Mouse (Mus musculus) ovary, adult 18-20 months (tissue): Measurements from ENCODE around the gene Cldn20.
A peak's percentile ranks its signal among the peaks of the same experiment; 100 is the strongest.

Experiments
- DNase-seq: peaks from one replicate; pipeline ENCODE4 v3.0.0; 2022; ENCODE audit warnings: low spot score, mixed read lengths

Gene Cldn20

DNA sequence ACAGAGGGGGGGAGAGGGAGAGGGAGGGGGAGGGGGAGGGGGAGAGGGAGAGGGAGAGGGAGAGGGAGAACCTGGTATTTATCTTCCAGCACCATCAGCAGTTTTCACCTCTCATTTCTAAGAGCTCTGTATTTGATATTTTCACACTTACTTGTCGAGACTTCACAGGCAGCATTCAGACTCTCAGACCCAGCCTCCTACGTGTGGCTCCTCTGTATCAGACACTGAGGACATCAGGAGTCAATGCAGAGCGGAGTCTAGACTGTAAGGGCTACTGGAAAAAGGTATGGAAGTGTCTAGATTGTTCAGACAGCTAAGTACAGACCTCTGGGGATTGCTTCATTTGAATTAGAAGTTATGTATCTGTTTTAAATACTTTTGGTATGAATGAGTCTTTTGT lies 2.8 kb upstream of the Cldn20 start:
- DNase-seq, result no peak

DNA sequence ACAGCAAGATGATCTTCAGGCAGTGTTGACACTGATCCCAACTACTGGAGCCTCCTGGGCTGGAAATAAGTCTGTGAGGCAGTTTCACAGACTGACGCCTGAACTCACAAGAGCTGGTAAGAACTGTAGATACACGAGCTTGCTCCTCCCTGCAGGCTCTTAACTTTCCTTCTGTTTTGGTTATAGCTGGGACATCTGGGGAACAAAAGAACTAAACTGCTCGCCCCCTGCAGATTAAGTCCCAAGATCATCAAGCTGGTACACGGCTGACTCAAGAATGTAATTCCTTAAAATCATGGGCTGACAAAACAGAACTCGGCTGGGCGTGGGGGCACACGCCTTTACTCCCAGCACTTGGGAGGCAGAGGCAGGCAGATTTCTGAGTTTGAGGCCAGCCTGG lies 1.8 kb upstream of the Cldn20 start:
- DNase-seq, result no peak

DNA sequence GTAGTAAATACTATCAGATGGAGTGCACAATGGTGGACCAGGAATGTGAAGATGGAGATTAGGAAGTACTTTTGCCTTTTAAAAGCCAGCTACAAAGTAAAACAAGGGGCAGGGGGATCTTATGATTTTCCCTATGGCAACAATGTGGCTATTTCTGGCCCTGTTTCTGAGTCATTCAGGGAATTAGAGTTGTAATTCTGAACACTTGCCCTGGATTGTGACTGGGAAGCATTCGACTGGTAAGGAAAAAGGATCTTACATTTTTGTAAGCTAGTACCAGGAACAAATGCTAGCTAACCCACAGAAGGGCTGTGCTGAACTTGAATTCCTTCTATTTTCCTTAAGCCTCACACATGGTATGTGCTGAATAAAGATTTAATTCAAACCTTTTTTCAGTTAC lies 713 bp upstream of the Cldn20 start:
- DNase-seq, result no peak

DNA sequence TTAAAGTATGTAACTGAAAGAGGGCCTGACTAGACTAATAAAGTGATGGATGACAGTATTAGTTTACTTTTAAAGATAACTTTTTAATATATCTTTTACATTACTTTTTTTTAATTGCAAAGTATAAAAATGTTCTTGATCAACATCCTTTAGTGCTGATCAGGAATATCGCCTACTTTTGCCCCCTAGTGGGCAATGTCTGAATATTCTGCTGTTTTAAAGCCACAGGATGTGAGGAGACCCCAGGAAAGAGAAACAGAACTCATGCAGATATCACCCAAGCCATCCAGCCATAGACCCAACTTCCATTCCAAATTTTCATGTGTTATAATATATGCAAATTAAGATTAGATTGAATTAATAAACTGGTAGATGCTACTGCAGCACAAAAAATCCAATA lies 1.1 kb downstream of the Cldn20 start:
- DNase-seq, result no peak

DNA sequence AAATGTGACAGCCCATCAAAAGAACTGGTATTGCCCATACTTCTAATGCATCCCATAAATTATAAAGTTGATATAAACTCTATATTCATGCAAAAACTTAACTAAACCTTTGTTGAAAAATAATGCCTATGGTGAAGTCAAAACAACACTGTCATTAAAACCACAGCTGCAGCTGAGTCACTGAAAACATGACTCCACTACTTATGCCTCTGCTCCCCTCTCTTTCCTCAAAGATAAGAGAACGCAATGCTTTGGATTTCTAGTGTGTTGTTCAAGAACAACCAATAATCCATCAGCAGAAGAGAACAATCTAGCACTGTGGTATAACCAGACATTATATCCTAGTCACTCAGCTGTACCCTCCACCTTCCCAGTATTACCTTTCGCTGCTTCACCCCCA lies 8.0 kb downstream of the Cldn20 start:
- no peak for DNase-seq

DNA sequence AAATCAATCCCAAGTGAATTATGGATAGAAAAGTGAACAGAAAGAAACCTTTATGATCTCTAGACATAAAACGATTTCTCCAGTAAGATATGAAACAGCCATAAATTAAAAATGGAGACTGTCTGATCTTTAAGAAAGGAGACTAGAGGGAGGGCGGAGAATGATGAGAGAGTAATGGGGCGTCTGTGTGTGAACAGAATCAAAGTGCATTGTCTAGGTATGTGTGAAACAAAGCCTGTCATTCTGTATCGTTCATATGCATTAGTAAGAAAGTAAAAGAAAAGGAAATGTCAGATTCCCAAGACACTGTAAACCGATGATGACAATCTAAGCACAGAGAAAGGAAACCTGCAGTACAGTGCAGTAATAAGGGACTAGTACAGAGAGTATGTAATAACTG lies 8.7 kb downstream of the Cldn20 start:
- DNase-seq, result no peak

DNA sequence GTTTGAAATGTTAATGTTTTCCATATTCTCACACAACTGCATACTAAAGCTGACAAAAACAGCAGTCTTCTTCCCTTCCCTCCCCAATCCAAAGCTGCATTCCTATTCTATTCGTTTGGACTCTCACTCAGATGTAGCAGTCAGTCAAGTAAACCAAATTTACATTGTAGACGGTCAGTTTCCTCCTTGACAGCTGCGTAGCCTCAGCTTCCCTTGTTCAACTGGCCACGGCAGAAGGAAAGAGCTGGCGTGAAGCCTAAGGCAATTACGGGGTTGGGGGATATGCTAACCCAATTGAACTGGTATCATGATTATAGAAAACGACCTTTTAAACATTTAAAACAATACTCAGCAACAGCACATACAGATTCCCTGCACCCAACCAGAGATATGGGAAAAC lies 15.4 kb downstream of the Cldn20 start:
- no peak for DNase-seq

DNA sequence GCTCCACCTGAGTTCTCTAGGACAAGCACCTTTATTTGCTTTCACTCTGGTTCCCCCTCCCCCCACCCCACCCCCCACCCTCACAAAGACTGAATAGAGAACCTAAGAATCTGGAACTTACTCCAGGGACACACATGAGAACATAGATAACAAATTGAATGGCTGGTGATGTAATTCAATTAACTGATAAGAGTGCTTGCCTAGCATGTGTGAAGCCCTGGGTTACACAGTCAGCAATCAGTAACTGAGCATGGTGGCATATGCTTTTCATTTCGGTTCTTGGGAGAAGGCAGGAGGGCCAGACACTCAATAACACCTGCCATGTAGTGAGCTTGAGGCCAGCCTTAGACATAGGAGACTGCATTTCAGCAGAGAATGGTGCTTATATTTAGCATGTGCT lies 23.9 kb downstream of the Cldn20 start:
- no peak for DNase-seq

DNA sequence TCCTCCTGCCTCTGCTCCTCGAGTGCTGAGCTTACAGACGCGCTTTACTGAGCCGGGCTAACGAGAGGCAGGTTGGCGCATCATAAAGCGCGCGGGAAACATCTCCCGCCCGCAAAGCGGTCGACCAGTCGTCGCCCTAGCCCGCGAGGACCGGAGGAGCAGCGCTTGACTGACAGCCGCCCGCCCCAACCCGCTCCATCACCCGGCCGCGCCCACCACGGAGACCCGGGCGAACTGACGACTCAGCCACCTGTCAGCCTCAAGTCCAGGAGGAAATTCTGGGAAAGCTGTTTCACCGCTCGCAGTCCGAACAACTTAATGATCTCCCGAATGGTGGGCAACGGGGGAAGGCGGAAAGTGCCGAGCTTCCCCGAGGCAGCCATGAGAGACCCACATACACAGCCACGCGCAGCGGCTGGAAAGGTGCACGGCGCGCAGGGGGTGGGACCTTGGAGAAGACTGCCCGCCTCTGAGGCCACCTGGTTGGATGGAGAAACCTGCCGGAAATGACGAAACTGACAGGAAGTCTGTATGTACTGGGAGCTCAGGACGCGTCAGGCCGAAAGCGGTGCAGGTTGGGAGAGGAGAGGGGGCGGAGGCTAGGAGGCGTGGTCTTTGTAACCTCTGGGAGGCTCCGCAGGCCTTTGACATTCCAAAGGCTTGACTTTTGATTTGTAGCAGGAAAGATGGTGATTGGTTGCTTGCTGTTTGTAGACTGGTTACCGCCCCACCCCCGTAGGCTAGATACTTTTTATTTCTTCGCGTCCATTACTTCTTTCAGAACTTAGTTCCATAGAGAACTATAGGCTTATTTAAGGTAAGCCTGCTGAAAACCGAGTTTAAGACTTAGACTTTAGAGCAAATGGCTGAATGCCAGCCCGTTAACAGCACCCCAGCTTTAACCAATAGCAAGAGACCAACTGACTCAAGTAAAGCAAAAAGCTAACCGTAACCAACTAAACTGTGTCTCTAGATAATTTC lies 25.3 kb downstream of the Cldn20 start, which contains the start of gene Tfb1m:
Gene Tfb1m, minus strand, starts transcription at position 451 of the 981 bp plus-strand sequence.
- peak; percentile 98 for DNase-seq

DNA sequence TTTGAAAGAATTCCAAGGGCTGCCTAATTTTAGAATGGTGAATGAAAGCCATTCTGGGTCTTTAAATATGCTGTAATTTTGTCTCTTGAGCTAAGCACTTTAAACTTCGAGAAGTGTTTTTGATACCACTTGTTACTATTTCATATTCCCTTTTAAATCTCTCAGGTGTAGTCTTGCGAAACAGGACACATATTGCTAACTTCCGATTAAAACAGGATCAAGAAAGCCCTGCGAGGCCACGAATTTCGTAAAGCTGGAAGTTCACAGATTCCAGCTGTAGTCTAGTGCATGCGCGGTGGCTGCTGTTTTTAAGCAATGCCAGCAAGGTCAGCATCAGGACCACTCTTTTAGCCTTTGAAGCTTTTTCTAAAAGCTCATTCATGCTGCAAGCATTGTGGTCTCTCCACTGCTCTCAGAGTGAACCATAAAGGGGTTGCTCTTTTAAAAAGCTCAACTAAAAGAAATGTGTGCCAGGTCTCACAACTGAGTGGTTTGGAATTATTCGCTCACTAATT lies 26.1 kb downstream of the Cldn20 start:
- DNase-seq, result no peak

DNA sequence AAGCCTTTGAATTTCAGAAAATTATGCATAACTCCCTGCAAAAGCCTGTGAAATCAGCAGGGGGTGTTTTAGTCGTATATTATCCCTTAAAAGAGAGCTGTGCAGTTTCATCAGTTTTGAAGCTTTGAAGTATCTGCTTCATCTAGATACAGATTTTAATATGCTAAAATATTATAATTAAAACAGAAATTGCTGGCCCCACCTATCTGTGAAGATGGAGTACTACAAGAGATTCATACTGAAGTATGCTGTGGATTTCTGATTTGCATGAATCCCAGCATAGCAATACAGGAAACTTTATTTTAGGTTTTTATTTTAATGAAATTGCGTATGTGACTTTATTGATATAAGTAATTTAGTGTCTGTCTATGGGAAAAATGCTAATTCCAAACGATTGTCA lies 28.2 kb downstream of the Cldn20 start:
- no peak for DNase-seq

DNA sequence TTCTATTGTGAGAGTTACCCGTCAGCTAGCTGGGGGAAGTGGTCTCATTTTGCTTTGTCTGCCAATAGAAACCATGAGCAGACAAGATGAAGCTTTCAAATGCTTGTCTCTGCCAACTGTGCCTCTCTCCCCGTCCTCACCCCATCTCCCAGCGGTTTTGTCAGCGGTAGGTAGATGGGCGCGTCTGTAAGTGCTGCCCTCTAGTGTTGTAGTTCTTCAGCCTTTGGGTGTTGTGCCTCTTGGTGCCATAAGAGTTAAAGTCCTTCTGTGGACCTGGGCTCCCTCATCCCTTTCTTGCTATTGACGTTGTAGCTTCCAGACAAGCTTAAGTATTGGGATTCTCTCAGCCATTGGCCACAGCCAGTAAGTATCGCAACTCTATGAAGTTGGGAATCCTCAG lies 30.1 kb downstream of the Cldn20 start:
- DNase-seq, result no peak

DNA sequence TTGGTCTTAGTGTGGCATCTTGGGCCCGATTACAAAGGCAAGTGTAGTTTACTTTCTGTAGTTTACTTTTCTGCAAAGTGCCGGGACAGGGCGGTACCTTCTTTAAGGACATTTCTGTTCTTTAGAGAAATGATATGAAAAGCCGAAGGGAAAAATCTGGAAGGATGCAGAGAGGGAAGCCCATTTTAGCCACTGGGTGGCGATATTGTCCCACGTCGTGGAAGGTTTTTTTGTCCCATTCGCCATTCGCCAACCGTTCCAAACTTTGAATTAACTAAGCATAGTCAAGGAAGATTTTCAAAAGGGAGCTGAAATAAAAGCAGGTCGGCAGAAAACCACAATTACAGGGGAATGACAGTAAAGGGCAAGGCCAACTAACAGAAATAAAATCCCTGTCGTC lies 38.5 kb downstream of the Cldn20 start:
- peak; percentile 28 for DNase-seq
